Mouse (Mus musculus) liver, embryonic 16.5 days (tissue): ENCODE results near the gene Tmem135. TPM values are rescaled to one million over a fixed set of nuclear protein-coding genes. Genes with fewer than 3 reads are reported as not detected.

Source experiments
- ATAC-seq: fragments of 200-750 bp; cut with Nextera tagmentation; 2 replicates; pipeline ENCODE4 v1.8.0; 2017; ENCODE audit warnings: low read depth, mild to moderate bottlenecking, moderate number of reproducible peaks, moderate library complexity
- H3K27ac ChIP-seq: fragments of 300-500 bp; sonication (generic); 2 replicates; pipeline ENCODE4 v1.5.1; 2014; ENCODE audit warnings: mild to moderate bottlenecking, low read length
- H3K27me3 ChIP-seq: fragments of 300-500 bp; sonication (generic); 2 replicates; pipeline ENCODE4 v1.6.1; 2014; ENCODE audit warnings: low read depth, low read length, mixed read lengths; ENCODE audit not compliant: control insufficient read depth, insufficient read depth
- H3K36me3 ChIP-seq: fragments of 300-500 bp; sonication (generic); 2 replicates; pipeline ENCODE4 v1.6.1; 2014; ENCODE audit warnings: mild to moderate bottlenecking; ENCODE audit not compliant: control insufficient read depth, insufficient read depth
- H3K4me1 ChIP-seq: fragments of 300-500 bp; sonication (generic); 2 replicates; pipeline ENCODE4 v1.6.1; 2014; ENCODE audit warnings: low read depth, low read length, mixed read lengths; ENCODE audit not compliant: control insufficient read depth
- H3K4me2 ChIP-seq: fragments of 300-500 bp; sonication (generic); 2 replicates; pipeline ENCODE4 v1.6.1; 2014; ENCODE audit warnings: low read depth, low read length, mixed read lengths
- H3K4me3 ChIP-seq: fragments of 300-500 bp; sonication (generic); 2 replicates; pipeline ENCODE4 v1.5.1; 2014; ENCODE audit warnings: low read depth, mild to moderate bottlenecking, low read length
- H3K9ac ChIP-seq: fragments of 300-500 bp; sonication (generic); 2 replicates; pipeline ENCODE4 v1.6.1; 2014; ENCODE audit warnings: low read depth, low read length
- H3K9me3 ChIP-seq: fragments of 300-500 bp; sonication (generic); replicated peaks from 2 replicates; pipeline ENCODE4 v1.6.1; 2016; ENCODE audit warnings: low read length; ENCODE audit not compliant: control insufficient read depth
- WGBS: fragments of 180-500 bp; shearing (Covaris S2); extraction: QIAGEN DNeasy Blood & Tissue Kit; methylation state at CpG from one replicate; pipeline ENCODE4 v1.1.7; 2014; ENCODE audit not compliant: insufficient replicate concordance; 5-methylcytosine and 5-hydroxymethylcytosine counted together
- polyA plus RNA-seq: library from polyadenylated mRNA; unstranded; fragments of >200 nt; fragmentation: Nextera tagmentation; extraction: Ambion mirVana; gene quantifications from 2 replicates; pipeline ENCODE4 v1.2.1, GENCODE M21; 2015

Gene Tmem135
- polyA plus RNA-seq, 1 experiment from 2014 or later, result 18.6 TPM

DNA sequence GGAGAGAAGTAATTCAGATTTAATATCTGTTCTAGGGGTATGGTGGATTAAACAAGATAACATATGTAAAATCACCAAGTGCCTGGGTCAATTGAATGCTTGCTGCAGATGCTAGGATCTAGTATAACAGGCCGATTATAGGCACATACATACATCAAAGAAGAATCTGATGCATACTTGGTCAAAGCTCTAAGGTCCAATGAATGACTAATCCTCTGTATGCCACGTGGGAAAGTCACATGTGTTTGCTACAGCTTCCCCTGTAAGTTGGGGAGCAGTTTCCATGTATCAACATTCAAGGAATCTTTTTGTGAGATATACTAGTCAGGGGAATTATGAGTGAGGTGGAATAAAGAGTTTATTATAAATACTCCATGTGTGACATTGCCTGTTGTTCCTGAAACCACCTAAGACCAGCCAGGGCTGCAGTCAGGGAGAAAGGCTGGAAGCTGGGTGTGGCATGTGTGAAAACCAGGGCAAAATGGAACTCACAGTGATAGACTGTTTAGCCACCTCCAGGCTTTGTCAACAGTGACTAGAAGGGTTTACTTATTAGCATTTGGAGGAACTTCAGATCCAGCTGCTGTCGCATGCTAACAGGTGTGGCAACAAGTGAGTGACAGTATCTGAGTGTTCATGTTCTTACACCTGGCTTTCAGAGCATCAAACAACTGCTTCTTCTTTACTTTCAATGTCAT is 6.0 kb downstream of the Tmem135 start:
- no peaks in the 10 kb centered on the region for H3K9me3 ChIP-seq
- no peaks in the 10 kb centered on the region for H3K36me3 ChIP-seq
- no peak overlapping the region for H3K4me2 ChIP-seq
- no peak overlapping the region for H3K27ac ChIP-seq
- peaks cover 7% of the 10 kb centered on the region for H3K27me3 ChIP-seq
- H3K4me3 ChIP-seq, result no peak overlapping the region
- no peaks in the 10 kb centered on the region for H3K4me1 ChIP-seq
- H3K9ac ChIP-seq, result no peak overlapping the region
- ATAC-seq, result peak; percentile 66
- 46% methylated on average over 3 of the region's 3 CpGs for WGBS

DNA sequence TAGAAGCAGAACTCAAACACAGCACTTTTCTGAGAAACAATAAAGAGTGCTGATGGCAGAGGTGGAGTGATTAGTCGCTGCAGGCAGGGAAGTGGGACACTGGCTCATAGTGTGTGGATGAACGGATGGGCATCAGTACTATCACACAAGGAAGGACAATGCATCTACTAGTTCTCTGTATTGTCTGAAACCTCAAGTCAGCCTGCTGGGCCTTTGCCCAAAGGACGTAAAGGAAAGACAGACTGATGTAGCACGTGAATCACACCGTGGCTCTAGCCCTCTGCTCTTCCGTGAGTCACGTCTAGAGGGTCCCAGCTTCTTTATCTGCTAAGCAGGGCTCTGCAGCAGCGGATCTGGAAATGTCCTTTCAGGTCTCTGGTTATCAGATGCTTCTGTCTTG is 7.6 kb downstream of the Tmem135 start:
- Histone ChIP-seq H3K9ac (no peak overlapping the region), H3K36me3 (no peaks in the 10 kb centered on the region), H3K4me1 (no peaks in the 10 kb centered on the region), H3K9me3 (no peaks in the 10 kb centered on the region), H3K4me2 (no peak overlapping the region), H3K4me3 (no peak overlapping the region), H3K27me3 (no peaks in the 10 kb centered on the region), H3K27ac (no peak overlapping the region)
- WGBS, result 61% methylated on average over 8 of the region's 8 CpGs
- no peak for ATAC-seq

DNA sequence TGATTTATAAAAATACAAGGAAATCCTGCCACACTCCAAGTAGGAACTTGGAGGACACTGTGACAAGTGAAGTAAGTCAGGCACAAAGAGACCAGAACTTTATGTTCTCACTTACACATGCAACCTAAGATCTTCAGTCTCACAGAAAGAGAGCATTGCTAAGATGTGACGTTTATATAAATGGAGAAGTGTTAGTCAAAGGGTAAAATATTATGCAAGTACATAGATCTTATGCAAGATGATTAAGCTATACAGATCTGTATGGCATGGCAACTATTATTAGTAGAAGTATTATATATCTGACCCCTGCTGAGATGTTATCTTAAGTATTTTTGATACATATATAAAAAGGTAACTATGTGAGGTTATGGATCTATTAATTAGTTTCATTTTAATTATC is 8.6 kb downstream of the Tmem135 start:
- no peak for ATAC-seq
- Histone ChIP-seq H3K9me3 (no peaks in the 10 kb centered on the region), H3K27me3 (no peaks in the 10 kb centered on the region), H3K9ac (no peak overlapping the region), H3K4me2 (no peak overlapping the region), H3K36me3 (no peaks in the 10 kb centered on the region), H3K4me1 (no peaks in the 10 kb centered on the region), H3K4me3 (no peak overlapping the region), H3K27ac (no peak overlapping the region)
- WGBS, result 53% methylated on average over 1 of the region's 1 CpGs

DNA sequence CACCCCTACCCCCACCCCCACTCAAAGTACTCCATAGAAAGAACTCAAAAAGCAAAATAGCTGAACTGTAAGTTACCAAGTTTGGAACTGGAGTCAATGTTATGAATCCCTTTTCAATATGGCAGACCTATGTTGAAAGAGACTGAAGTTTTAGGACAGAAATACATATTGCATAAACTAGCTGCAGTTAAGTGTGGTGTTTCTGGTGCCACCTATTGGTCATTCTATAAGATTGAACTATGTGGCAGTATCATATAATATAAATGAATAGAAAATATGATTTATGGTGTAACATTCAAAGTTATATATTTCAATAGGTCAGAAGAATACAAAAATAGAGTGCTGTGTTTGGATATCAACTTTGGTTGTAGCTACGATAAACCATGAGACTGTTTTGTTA is 11.2 kb downstream of the Tmem135 start:
- Histone ChIP-seq H3K9me3 (no peaks in the 10 kb centered on the region), H3K27me3 (no peaks in the 10 kb centered on the region), H3K36me3 (no peaks in the 10 kb centered on the region), H3K4me3 (no peak overlapping the region), H3K27ac (no peak overlapping the region), H3K4me1 (no peaks in the 10 kb centered on the region), H3K9ac (no peak overlapping the region), H3K4me2 (no peak overlapping the region)
- ATAC-seq, result no peak
- 85% methylated on average over 1 of the region's 1 CpGs for WGBS

- H3K4me1 ChIP-seq, result no peaks in the 10 kb centered on the region
- H3K27ac ChIP-seq, result no peak overlapping the region
- 51% methylated on average over 4 of the region's 4 CpGs for WGBS
- no peak overlapping the region for H3K4me2 ChIP-seq
- no peaks in the 10 kb centered on the region for H3K36me3 ChIP-seq
- H3K9ac ChIP-seq, result no peak overlapping the region
- no peak for ATAC-seq
- no peak overlapping the region for H3K4me3 ChIP-seq
- H3K9me3 ChIP-seq, result no peaks in the 10 kb centered on the region
- no peaks in the 10 kb centered on the region for H3K27me3 ChIP-seq
Observed at GRCm38 (mm10) chr7:89392388-89392787, 11.6 kb downstream of the Tmem135 start.

DNA sequence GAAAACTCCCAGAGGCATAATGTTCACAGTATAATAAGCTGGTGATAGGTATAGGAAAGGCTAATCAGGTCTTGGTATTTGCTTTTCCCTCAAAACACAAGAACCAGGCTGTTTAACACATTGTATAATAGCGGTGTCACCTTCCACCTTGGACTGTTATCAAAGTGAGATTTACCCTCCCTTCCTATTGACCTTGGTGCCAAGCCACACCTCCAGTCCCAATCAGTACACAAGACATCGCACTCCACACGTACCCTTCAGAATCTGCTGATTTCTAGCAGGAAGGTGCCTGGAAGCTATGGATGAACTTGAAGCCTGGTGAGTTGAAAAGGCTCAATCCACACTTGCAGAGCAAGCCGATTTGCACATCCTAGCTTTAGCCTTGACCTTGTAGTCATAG is 12.2 kb downstream of the Tmem135 start:
- Histone ChIP-seq H3K9ac (no peak overlapping the region), H3K27me3 (no peaks in the 10 kb centered on the region), H3K27ac (peak overlapping the region; percentile 33), H3K4me3 (no peak overlapping the region), H3K4me1 (no peaks in the 10 kb centered on the region), H3K4me2 (no peak overlapping the region), H3K36me3 (no peaks in the 10 kb centered on the region), H3K9me3 (no peaks in the 10 kb centered on the region)
- ATAC-seq, result peak; percentile 74
- WGBS, result 55% methylated on average over 4 of the region's 4 CpGs

- Histone ChIP-seq H3K4me2 (no peak overlapping the region), H3K4me1 (no peaks in the 10 kb centered on the region), H3K36me3 (no peaks in the 10 kb centered on the region), H3K27ac (peak overlapping the region; percentile 33), H3K27me3 (no peaks in the 10 kb centered on the region), H3K9me3 (no peaks in the 10 kb centered on the region), H3K9ac (no peak overlapping the region), H3K4me3 (no peak overlapping the region)
- 62% methylated on average over 3 of the region's 3 CpGs for WGBS
- ATAC-seq, result no peak
Observed at GRCm38 (mm10) chr7:89391281-89391680, 12.7 kb downstream of the Tmem135 start.

DNA sequence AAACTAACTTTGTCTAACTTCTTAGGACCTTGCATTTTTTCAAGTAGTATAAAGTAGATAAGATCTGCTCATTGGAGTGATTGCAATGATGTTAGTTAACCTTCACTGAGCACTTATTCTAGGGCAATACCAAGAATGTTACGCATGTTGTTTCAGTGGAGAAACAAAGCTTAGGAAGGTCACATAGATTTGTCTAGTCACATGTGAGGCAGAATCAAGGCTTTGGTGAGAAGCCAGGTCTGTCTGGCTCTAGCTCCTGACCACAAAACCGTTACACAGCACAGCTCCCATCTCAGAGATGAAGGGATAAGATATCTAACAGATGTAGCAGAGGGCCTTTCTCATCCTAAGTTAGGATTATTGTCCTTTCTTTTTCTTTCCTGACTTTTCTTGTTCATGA is 13.4 kb downstream of the Tmem135 start:
- Histone ChIP-seq H3K27me3 (no peaks in the 10 kb centered on the region), H3K36me3 (no peaks in the 10 kb centered on the region), H3K9me3 (no peaks in the 10 kb centered on the region), H3K4me3 (no peak overlapping the region), H3K4me2 (no peak overlapping the region), H3K9ac (no peak overlapping the region), H3K4me1 (no peaks in the 10 kb centered on the region), H3K27ac (no peak overlapping the region)
- 48% methylated on average over 2 of the region's 2 CpGs for WGBS
- ATAC-seq, result no peak

DNA sequence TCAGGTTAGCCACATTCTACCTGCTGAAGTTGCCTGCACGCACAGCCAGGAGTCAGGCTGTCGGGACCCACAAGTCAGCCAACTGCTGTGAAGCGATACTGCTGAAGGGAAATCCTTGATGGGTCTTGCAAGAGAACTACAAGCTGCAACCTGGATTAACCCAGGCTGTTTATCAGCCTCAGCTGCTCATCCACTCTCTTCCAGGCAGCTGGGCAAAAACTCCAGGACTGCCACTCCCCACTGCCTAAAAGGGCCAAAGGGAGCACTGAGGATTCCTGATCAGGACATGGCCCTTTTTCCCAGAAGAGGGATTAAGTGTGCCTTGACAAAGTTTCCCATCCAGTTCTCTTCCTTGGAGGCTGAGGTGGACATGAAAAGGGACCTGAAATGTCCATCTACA is 15.0 kb downstream of the Tmem135 start:
- WGBS, result 55% methylated on average over 3 of the region's 3 CpGs
- Histone ChIP-seq H3K9me3 (no peaks in the 10 kb centered on the region), H3K4me3 (no peak overlapping the region), H3K27me3 (no peaks in the 10 kb centered on the region), H3K27ac (no peak overlapping the region), H3K36me3 (no peaks in the 10 kb centered on the region), H3K4me2 (no peak overlapping the region), H3K4me1 (no peaks in the 10 kb centered on the region), H3K9ac (no peak overlapping the region)
- no peak for ATAC-seq
